Mouse (Mus musculus) layer of hippocampus, postnatal 36 days (tissue): ENCODE measurements at regions not wholly inside any gene's neighbourhood (a gene's known extent, or its start where the extent isn't known, plus 50 kb on each side); places are given as distances from the start of the nearest gene placed in this dataset.

ENCODE experiments used
- DNase-seq, 2 experiments: peaks; one replicate each; pipeline ENCODE4 v3.0.0; 2022

- no peak for DNase-seq
Measured at GRCm38 (mm10) chr1:97555565-97555955, 106.3 kb downstream of the D1Ertd622e start.

GRCm38 (mm10) chr1:97554936-97555564 is 106.8 kb downstream of the D1Ertd622e start:
- DNase-seq: peak; percentile 43 to 47

GRCm38 (mm10) chr1:97553485-97554474 is 108.1 kb downstream of the D1Ertd622e start:
- DNase-seq: peak in 1 of 2 experiments; percentile 7

- DNase-seq: peak in 1 of 2 experiments; percentile 6
Measured at GRCm38 (mm10) chr1:97552886-97553285, 109.0 kb downstream of the D1Ertd622e start.

GRCm38 (mm10) chr1:97541162-97541493 is 120.7 kb downstream of the D1Ertd622e start:
- no peak for DNase-seq

- no peak for DNase-seq
Measured at GRCm38 (mm10) chr1:97540291-97541161, 121.3 kb downstream of the D1Ertd622e start.

- no peak for DNase-seq
Measured at GRCm38 (mm10) chr1:97496915-97497314, 165.0 kb downstream of the D1Ertd622e start.

- DNase-seq: no peak
Measured at GRCm38 (mm10) chr1:97479921-97480320, 182.0 kb downstream of the D1Ertd622e start.
